Mouse (Mus musculus) ES-E14 (cell line): ENCODE measurements around the gene Ubxn10.

Source experiments
- HCFC1 ChIP-seq: IDR thresholded peaks from 2 replicates; pipeline ENCODE4 v1.6.1; 2012; ENCODE audit warnings: low read length, inconsistent platforms, borderline replicate concordance; ENCODE audit not compliant: insufficient read depth
- ZC3H11A ChIP-seq: IDR thresholded peaks from 2 replicates; pipeline ENCODE4 v1.6.1; 2012; ENCODE audit warnings: low read depth, mild to moderate bottlenecking, inconsistent platforms, low read length, borderline replicate concordance
- ZNF384 ChIP-seq: IDR thresholded peaks from 2 replicates; pipeline ENCODE4 v1.6.1; 2012; ENCODE audit warnings: low read depth, low read length, inconsistent platforms

GRCm38 (mm10) chr4:138670093-138670889 lies 66.7 kb downstream of the Ubxn10 start:
- no peak for TF ChIP-seq HCFC1
- TF ChIP-seq ZC3H11A: no peak
- no peak for TF ChIP-seq ZNF384
